Mouse (Mus musculus) MEL-GATA-1-ER (cell line): ENCODE measurements at regions not wholly inside any gene's neighbourhood (a gene's known extent, or its start where the extent isn't known, plus 50 kb on each side); places are given as distances from the start of the nearest gene placed in this dataset.

ENCODE experiments used
- DNase-seq: peaks from one replicate; pipeline ENCODE4 v3.0.0-alpha.2; 2012; ENCODE audit warnings: low read depth; ENCODE audit errors: extremely low read depth

- DNase-seq: no peak
These were observed 533.2 kb upstream of the Zeb2 start for GRCm38 (mm10) chr2:45650271-45650985.

GRCm38 (mm10) chr2:45647846-45648245, 530.7 kb upstream of the Zeb2 start:
- peak; percentile 47 for DNase-seq

- no peak for DNase-seq
These were observed 512.9 kb upstream of the Zeb2 start for GRCm38 (mm10) chr2:45630081-45630480.

- DNase-seq: no peak
These were observed 512.4 kb upstream of the Zeb2 start for GRCm38 (mm10) chr2:45629616-45630015.

GRCm38 (mm10) chr2:45623056-45623455, 505.9 kb upstream of the Zeb2 start:
- no peak for DNase-seq

- no peak for DNase-seq
These were observed 491.7 kb upstream of the Zeb2 start for GRCm38 (mm10) chr2:45608926-45609325.

- DNase-seq: no peak
These were observed 490.2 kb upstream of the Zeb2 start for GRCm38 (mm10) chr2:45607393-45607792.

GRCm38 (mm10) chr2:45601332-45601900, 484.2 kb upstream of the Zeb2 start:
- DNase-seq: no peak

GRCm38 (mm10) chr2:45593765-45594164, 476.6 kb upstream of the Zeb2 start:
- DNase-seq: no peak

- DNase-seq: no peak
These were observed 473.8 kb upstream of the Zeb2 start for GRCm38 (mm10) chr2:45590980-45591379.

- DNase-seq: no peak
These were observed 471.1 kb upstream of the Zeb2 start for GRCm38 (mm10) chr2:45588248-45588647.

- DNase-seq: no peak
These were observed 469.5 kb upstream of the Zeb2 start for GRCm38 (mm10) chr2:45586588-45587200.

GRCm38 (mm10) chr2:45581549-45581925, 464.3 kb upstream of the Zeb2 start:
- no peak for DNase-seq

GRCm38 (mm10) chr2:45580838-45581548, 463.8 kb upstream of the Zeb2 start:
- no peak for DNase-seq

- no peak for DNase-seq
These were observed 455.7 kb upstream of the Zeb2 start for GRCm38 (mm10) chr2:45572906-45573305.

GRCm38 (mm10) chr2:45554707-45555106, 437.5 kb upstream of the Zeb2 start:
- DNase-seq: no peak

- DNase-seq: no peak
These were observed 424.2 kb upstream of the Zeb2 start for GRCm38 (mm10) chr2:45541394-45541793.

- DNase-seq: no peak
These were observed 421.8 kb upstream of the Zeb2 start for GRCm38 (mm10) chr2:45538950-45539349.

GRCm38 (mm10) chr2:45537722-45538121, 420.5 kb upstream of the Zeb2 start:
- DNase-seq: no peak

- no peak for DNase-seq
These were observed 417.6 kb upstream of the Zeb2 start for GRCm38 (mm10) chr2:45534806-45535205.

- no peak for DNase-seq
These were observed 405.1 kb upstream of the Zeb2 start for GRCm38 (mm10) chr2:45522310-45522709.

- no peak for DNase-seq
These were observed 402.5 kb upstream of the Zeb2 start for GRCm38 (mm10) chr2:45519550-45520152.
